Mouse (Mus musculus) thymus, adult 2 months (tissue): ENCODE measurements around the gene Zfp3. TPM values are rescaled to one million over a fixed set of nuclear protein-coding genes. Genes with fewer than 3 reads are reported as not detected.

Experiments used
- DNase-seq: peaks from one replicate; pipeline ENCODE4 v3.0.0; 2021
- H3K27ac ChIP-seq: fragments of 200-500 bp; 2 replicates; pipeline ENCODE4 v1.5.1; 2012; ENCODE audit warnings: low read length, control low read depth; ENCODE audit not compliant: control insufficient read depth, insufficient read depth
- H3K27me3 ChIP-seq: fragments of 200-500 bp; 2 replicates; pipeline ENCODE4 v1.6.1; 2012; ENCODE audit warnings: mild to moderate bottlenecking, low read length, moderate library complexity, mixed read lengths; ENCODE audit not compliant: control insufficient read depth, insufficient read depth
- H3K36me3 ChIP-seq: fragments of 200-500 bp; 2 replicates; pipeline ENCODE4 v1.6.1; 2012; ENCODE audit warnings: mild to moderate bottlenecking, low read length, moderate library complexity; ENCODE audit not compliant: control insufficient read depth, insufficient read depth
- H3K4me1 ChIP-seq: fragments of 200-500 bp; replicated peaks from 2 replicates; pipeline ENCODE4 v1.6.1; 2012; ENCODE audit warnings: low read length; ENCODE audit not compliant: control insufficient read depth, insufficient read depth
- H3K4me3 ChIP-seq: fragments of 200-500 bp; 2 replicates; pipeline ENCODE4 v1.5.1; 2012; ENCODE audit warnings: mild to moderate bottlenecking, low read length, control low read depth, moderate library complexity; ENCODE audit not compliant: control insufficient read depth, insufficient read depth
- CTCF ChIP-seq: fragments of 200-500 bp; IDR thresholded peaks from 2 replicates; pipeline ENCODE4 v1.5.1; 2012; ENCODE audit warnings: mild to moderate bottlenecking, control low read depth, low read length, moderate library complexity, borderline replicate concordance; ENCODE audit not compliant: control insufficient read depth, poor library complexity, insufficient read depth; ENCODE audit errors: extremely low read depth
- POLR2A ChIP-seq: fragments of 200-500 bp; IDR thresholded peaks from 2 replicates; pipeline ENCODE4 v1.6.1; 2012; ENCODE audit warnings: mild to moderate bottlenecking, low read length, control low read depth, moderate library complexity; ENCODE audit not compliant: control insufficient read depth, poor library complexity, insufficient read depth; ENCODE audit errors: extremely low read depth
- WGBS: fragments of 180-500 bp; shearing (Covaris S2); methylation state at CpG from one replicate; pipeline ENCODE4 v1.1.7; 2018; 5-methylcytosine and 5-hydroxymethylcytosine counted together
- polyA plus RNA-seq: library from polyadenylated mRNA; depleted of rRNA; stranded (reverse); fragments of >200 nt; gene quantifications from 2 replicates; pipeline ENCODE4 v1.2.3, GENCODE M21; 2012

The Zfp3 gene
- polyA plus RNA-seq, 1 experiment = 3.9 TPM

GRCm38 (mm10) chr11:70726585-70726984, 37.4 kb upstream of the Zfp3 start:
- 100% methylated on average over 2 of the region's 2 CpGs for WGBS
- peaks cover 40% of the 10 kb centered on the region for H3K36me3 ChIP-seq
- no peak overlapping the region for H3K27ac ChIP-seq
- H3K27me3 ChIP-seq = no peaks in the 10 kb centered on the region
- TF ChIP-seq CTCF = no peak
- no peak for TF ChIP-seq POLR2A
- no peak for DNase-seq
- H3K4me1 ChIP-seq = no peaks in the 10 kb centered on the region
- H3K4me3 ChIP-seq = no peak overlapping the region

- no peak overlapping the region for H3K4me3 ChIP-seq
- no peak for TF ChIP-seq CTCF
- no peak for TF ChIP-seq POLR2A
- no peak for DNase-seq
- peaks cover 40% of the 10 kb centered on the region for H3K36me3 ChIP-seq
- H3K27ac ChIP-seq = no peak overlapping the region
- H3K4me1 ChIP-seq = no peaks in the 10 kb centered on the region
- 89% methylated on average over 5 of the region's 5 CpGs for WGBS
- H3K27me3 ChIP-seq = no peaks in the 10 kb centered on the region
These were observed 36.6 kb upstream of the Zfp3 start for GRCm38 (mm10) chr11:70727385-70727784.

- no peak for TF ChIP-seq CTCF
- TF ChIP-seq POLR2A = no peak
- no peak overlapping the region for H3K4me3 ChIP-seq
- H3K27ac ChIP-seq = no peak overlapping the region
- DNase-seq = no peak
- 86% methylated on average over 9 of the region's 9 CpGs for WGBS
- no peaks in the 10 kb centered on the region for H3K27me3 ChIP-seq
- H3K4me1 ChIP-seq = no peaks in the 10 kb centered on the region
- peaks cover 22% of the 10 kb centered on the region for H3K36me3 ChIP-seq
These were observed 33.5 kb upstream of the Zfp3 start for GRCm38 (mm10) chr11:70730427-70731038.

- TF ChIP-seq POLR2A (no peak), CTCF (no peak)
- no peak overlapping the region for H3K4me3 ChIP-seq
- no peaks in the 10 kb centered on the region for H3K4me1 ChIP-seq
- DNase-seq = no peak
- peaks cover 16% of the 10 kb centered on the region for H3K36me3 ChIP-seq
- WGBS = 84% methylated on average over 5 of the region's 5 CpGs
- no peak overlapping the region for H3K27ac ChIP-seq
- no peaks in the 10 kb centered on the region for H3K27me3 ChIP-seq
These were observed 32.8 kb upstream of the Zfp3 start for GRCm38 (mm10) chr11:70731178-70731577.

GRCm38 (mm10) chr11:70733256-70733655, 30.8 kb upstream of the Zfp3 start:
- no peak for DNase-seq
- Histone ChIP-seq H3K4me3 (no peak overlapping the region), H3K4me1 (no peaks in the 10 kb centered on the region), H3K27ac (no peak overlapping the region), H3K27me3 (no peaks in the 10 kb centered on the region), H3K36me3 (no peaks in the 10 kb centered on the region)
- 83% methylated on average over 5 of the region's 5 CpGs for WGBS
- no peak for TF ChIP-seq CTCF
- no peak for TF ChIP-seq POLR2A

GRCm38 (mm10) chr11:70737749-70738148, 26.3 kb upstream of the Zfp3 start:
- no peak overlapping the region for H3K4me3 ChIP-seq
- no peaks in the 10 kb centered on the region for H3K4me1 ChIP-seq
- no peaks in the 10 kb centered on the region for H3K27me3 ChIP-seq
- H3K27ac ChIP-seq = no peak overlapping the region
- no peaks in the 10 kb centered on the region for H3K36me3 ChIP-seq
- no peak for DNase-seq
- TF ChIP-seq CTCF (no peak), POLR2A (no peak)
- 21% methylated on average over 5 of the region's 5 CpGs for WGBS

- TF ChIP-seq POLR2A (no peak), CTCF (no peak)
- DNase-seq = no peak
- no peak overlapping the region for H3K27ac ChIP-seq
- WGBS = 93% methylated on average over 3 of the region's 3 CpGs
- no peaks in the 10 kb centered on the region for H3K27me3 ChIP-seq
- no peaks in the 10 kb centered on the region for H3K4me1 ChIP-seq
- no peak overlapping the region for H3K4me3 ChIP-seq
- no peaks in the 10 kb centered on the region for H3K36me3 ChIP-seq
These were observed 22.4 kb upstream of the Zfp3 start for GRCm38 (mm10) chr11:70741603-70742002.
